Mouse (Mus musculus) intestine, postnatal 0 days (tissue): Measurements from ENCODE around the gene Mib2. TPM values are rescaled to one million over a fixed set of nuclear protein-coding genes. Genes with fewer than 3 reads are reported as not detected.
"Not testable (repeated sequence)": the region's sequence is repeated elsewhere in the genome, so short reads cannot be mapped to it uniquely, and the experiment has no call there.

Experiments
- ATAC-seq: fragments of 200-750 bp; cut with Nextera tagmentation; 2 replicates; pipeline ENCODE4 v1.8.0; 2017; ENCODE audit warnings: mild to moderate bottlenecking, moderate TSS enrichment, moderate library complexity
- H3K27ac ChIP-seq: fragments of 300-500 bp; sonication (generic); 2 replicates; pipeline ENCODE4 v1.5.1; 2014; ENCODE audit warnings: mild to moderate bottlenecking, low read depth, low read length, moderate library complexity
- H3K27me3 ChIP-seq: fragments of 300-500 bp; sonication (generic); replicated peaks from 2 replicates; pipeline ENCODE4 v1.6.1; 2014; ENCODE audit warnings: low read length, mixed read lengths; ENCODE audit not compliant: control insufficient read depth, insufficient read depth
- H3K36me3 ChIP-seq: fragments of 300-500 bp; sonication (generic); 2 replicates; pipeline ENCODE4 v1.6.1; 2014; ENCODE audit warnings: mild to moderate bottlenecking, moderate library complexity; ENCODE audit not compliant: control insufficient read depth, insufficient read depth
- H3K4me1 ChIP-seq: fragments of 300-500 bp; sonication (generic); replicated peaks from 2 replicates; pipeline ENCODE4 v1.6.1; 2014; ENCODE audit warnings: antibody characterized with exemption, low read length, mixed read lengths; ENCODE audit not compliant: control insufficient read depth, insufficient read depth
- H3K4me2 ChIP-seq: fragments of 300-500 bp; sonication (generic); replicated peaks from 2 replicates; pipeline ENCODE4 v1.6.1; 2014; ENCODE audit warnings: low read depth, mild to moderate bottlenecking, moderate library complexity
- H3K4me3 ChIP-seq: fragments of 300-500 bp; sonication (generic); 2 replicates; pipeline ENCODE4 v1.5.1; 2014; ENCODE audit warnings: low read depth, low read length
- H3K9ac ChIP-seq: fragments of 300-500 bp; sonication (generic); 2 replicates; pipeline ENCODE4 v1.6.1; 2014; ENCODE audit warnings: mild to moderate bottlenecking, low read depth, low read length
- H3K9me3 ChIP-seq: fragments of 300-500 bp; sonication (generic); 2 replicates; pipeline ENCODE4 v1.6.1; 2016; ENCODE audit warnings: mixed run types; ENCODE audit not compliant: control insufficient read depth
- CTCF ChIP-seq: sonication (generic); IDR thresholded peaks from 2 replicates; pipeline ENCODE4 v1.5.1; 2016; ENCODE audit warnings: low read depth, mild to moderate bottlenecking, control low read depth, antibody characterized with exemption, moderate library complexity
- WGBS: fragments of 180-500 bp; shearing (Covaris S2); extraction: QIAGEN DNeasy Blood & Tissue Kit; methylation state at CpG from one replicate; pipeline ENCODE4 v1.1.7; 2014; 5-methylcytosine and 5-hydroxymethylcytosine counted together
- polyA plus RNA-seq: library from polyadenylated mRNA; unstranded; fragments of >200 nt; fragmentation: Nextera tagmentation; extraction: Ambion mirVana; gene quantifications from 2 replicates; pipeline ENCODE4 v1.2.1, GENCODE M21; 2015

Mib2 gene
- polyA plus RNA-seq, 1 experiment from 2014 or later = 8.2 TPM

- Histone ChIP-seq H3K27me3 (no peaks in the 10 kb centered on the region), H3K4me2 (peak overlapping the region; percentile 91), H3K4me1 (no peaks in the 10 kb centered on the region), H3K27ac (peak overlapping the region; percentile 60; the same call in 1 of the 2 replicates), H3K9ac (peak overlapping the region; percentile 65), H3K9me3 (no peaks in the 10 kb centered on the region), H3K4me3 (peak overlapping the region; percentile 67), H3K36me3 (no peaks in the 10 kb centered on the region)
- peak; percentile 68 for ATAC-seq
- 1% methylated on average over 89 of the region's 92 CpGs for WGBS
- TF ChIP-seq CTCF = peak; percentile 70
These were observed 25.7 kb upstream of the Mib2 start for GRCm38 (mm10) chr4:155694482-155695401.

- no peaks in the 10 kb centered on the region for H3K4me1 ChIP-seq
- TF ChIP-seq CTCF = peak; percentile 35
- H3K27ac ChIP-seq = peak within 1 kb of the TSS; percentile 60; the same call in 1 of the 2 replicates
- H3K27me3 ChIP-seq = no peaks in the 10 kb centered on the region
- peak; percentile 49 for ATAC-seq
- H3K4me2 ChIP-seq = peak within 1 kb of the TSS; percentile 91
- H3K9me3 ChIP-seq = no peaks in the 10 kb centered on the region
- under 1% methylated on average over 41 of the region's 47 CpGs for WGBS
- H3K36me3 ChIP-seq = no peaks in the 10 kb centered on the region
- peak within 1 kb of the TSS; percentile 65 for H3K9ac ChIP-seq
- peak within 1 kb of the TSS; percentile 67 for H3K4me3 ChIP-seq
These were observed 25.1 kb upstream of the Mib2 start, which contains the start of gene Fndc10 for GRCm38 (mm10) chr4:155694111-155694481. Fndc10 (plus strand) TSS chr4:155694342.

GRCm38 (mm10) chr4:155692421-155692820 is 23.4 kb upstream of the Mib2 start:
- 97% methylated on average over 3 of the region's 3 CpGs for WGBS

GRCm38 (mm10) chr4:155690571-155691375 is 21.8 kb upstream of the Mib2 start:
- no peak for ATAC-seq
- no peaks in the 10 kb centered on the region for H3K9me3 ChIP-seq
- no peak for TF ChIP-seq CTCF
- WGBS = 82% methylated on average over 12 of the region's 12 CpGs
- H3K4me2 ChIP-seq = no peak overlapping the region
- no peaks in the 10 kb centered on the region for H3K4me1 ChIP-seq
- no peaks in the 10 kb centered on the region for H3K27me3 ChIP-seq
- H3K27ac ChIP-seq = no peak overlapping the region
- H3K36me3 ChIP-seq = no peaks in the 10 kb centered on the region
- no peak overlapping the region for H3K9ac ChIP-seq
- H3K4me3 ChIP-seq = no peak overlapping the region

More at GRCm38 (mm10) chr4:155692421-155692820, 23.4 kb upstream of the Mib2 start:
- Histone ChIP-seq H3K4me1 (no peaks in the 10 kb centered on the region), H3K9me3 (no peaks in the 10 kb centered on the region), H3K27me3 (no peaks in the 10 kb centered on the region), H3K4me3 (no peak overlapping the region), H3K4me2 (no peak overlapping the region), H3K27ac (no peak overlapping the region), H3K9ac (no peak overlapping the region), H3K36me3 (no peaks in the 10 kb centered on the region)
- no peak for ATAC-seq
- TF ChIP-seq CTCF = no peak

GRCm38 (mm10) chr4:155687764-155688163 is 18.8 kb upstream of the Mib2 start:
- peak; percentile 70 for ATAC-seq
- H3K36me3 ChIP-seq, H3K9ac ChIP-seq, H3K4me1 ChIP-seq, H3K4me3 ChIP-seq, H3K9me3 ChIP-seq, H3K27me3 ChIP-seq, H3K4me2 ChIP-seq: not testable (repeated sequence)
- peak overlapping the region; percentile 86 for H3K27ac ChIP-seq
- WGBS = 49% methylated on average over 4 of the region's 4 CpGs

- H3K4me2 ChIP-seq, H3K36me3 ChIP-seq, ATAC-seq, H3K27ac ChIP-seq, H3K4me1 ChIP-seq, H3K9ac ChIP-seq, H3K27me3 ChIP-seq, H3K4me3 ChIP-seq, H3K9me3 ChIP-seq: not testable (repeated sequence)
- 89% methylated on average over 16 of the region's 19 CpGs for WGBS
These were observed 14.8 kb upstream of the Mib2 start for GRCm38 (mm10) chr4:155683670-155684277.
